Mouse (Mus musculus) stomach, embryonic 15.5 days (tissue): ENCODE measurements at regions not wholly inside any gene's neighbourhood (a gene's known extent, or its start where the extent isn't known, plus 50 kb on each side); places are given as distances from the start of the nearest gene placed in this dataset.

ENCODE experiments used
- ATAC-seq: fragments of 200-750 bp; cut with Nextera tagmentation; 2 replicates; pipeline ENCODE4 v1.8.0; 2017; ENCODE audit warnings: low read depth, moderate number of reproducible peaks, moderate TSS enrichment; ENCODE audit not compliant: insufficient read depth, low FRiP score
- H3K27ac ChIP-seq: fragments of 300-500 bp; sonication (generic); 2 replicates; pipeline ENCODE4 v1.5.1; 2015; ENCODE audit warnings: mild to moderate bottlenecking, inconsistent platforms
- H3K27me3 ChIP-seq: fragments of 300-500 bp; sonication (generic); replicated peaks from 2 replicates; pipeline ENCODE4 v1.6.1; 2015; ENCODE audit warnings: inconsistent platforms
- H3K36me3 ChIP-seq: fragments of 300-500 bp; sonication (generic); 2 replicates; pipeline ENCODE4 v1.6.1; 2015; ENCODE audit warnings: inconsistent platforms
- H3K4me1 ChIP-seq: fragments of 300-500 bp; sonication (generic); 2 replicates; pipeline ENCODE4 v1.6.1; 2015; ENCODE audit warnings: inconsistent platforms
- H3K4me2 ChIP-seq: fragments of 300-500 bp; sonication (generic); 2 replicates; pipeline ENCODE4 v1.6.1; 2015; ENCODE audit warnings: mild to moderate bottlenecking, inconsistent platforms
- H3K4me3 ChIP-seq: fragments of 300-500 bp; sonication (generic); replicated peaks from 2 replicates; pipeline ENCODE4 v1.5.1; 2015; ENCODE audit warnings: inconsistent platforms
- H3K9ac ChIP-seq: fragments of 300-500 bp; sonication (generic); 2 replicates; pipeline ENCODE4 v1.6.1; 2015; ENCODE audit warnings: inconsistent platforms
- H3K9me3 ChIP-seq: fragments of 300-500 bp; sonication (generic); 2 replicates; pipeline ENCODE4 v1.6.1; 2016; ENCODE audit warnings: inconsistent platforms
- WGBS: fragments of 180-500 bp; shearing (Covaris S2); methylation state at CpG from one replicate; pipeline ENCODE4 v1.1.7; 2015; 5-methylcytosine and 5-hydroxymethylcytosine counted together

DNA sequence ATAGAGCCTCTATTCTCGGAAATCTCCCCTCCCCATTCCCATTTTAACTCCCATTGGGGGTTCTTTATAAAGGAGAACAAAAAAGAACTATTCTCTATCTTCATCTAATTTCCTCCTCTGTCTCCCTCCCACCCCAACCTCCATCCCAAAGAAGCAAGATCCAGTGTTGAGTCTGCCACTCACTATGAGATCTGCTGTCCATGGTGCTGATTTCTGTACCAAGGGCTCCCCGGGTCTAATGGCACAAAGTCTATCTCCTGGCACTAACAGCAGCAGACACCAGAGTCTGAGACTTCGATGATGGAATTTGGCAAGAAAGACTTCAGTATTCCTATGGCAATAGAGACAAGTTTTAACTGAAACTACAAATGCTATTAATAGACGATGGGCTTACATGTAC, 68.7 kb upstream of the E2f7 start:
- Histone ChIP-seq H3K4me2 (no peak overlapping the region), H3K4me3 (no peak overlapping the region), H3K36me3 (no peaks in the 10 kb centered on the region), H3K27ac (no peak overlapping the region), H3K9ac (no peak overlapping the region), H3K4me1 (no peaks in the 10 kb centered on the region), H3K9me3 (no peaks in the 10 kb centered on the region), H3K27me3 (no peaks in the 10 kb centered on the region)
- WGBS, result 66% methylated on average over 4 of the region's 4 CpGs
- no peak for ATAC-seq
